Mouse (Mus musculus) hindbrain, embryonic 15.5 days (tissue): ENCODE results near the gene Mrgprg. TPM values are rescaled to one million over a fixed set of nuclear protein-coding genes. Genes with fewer than 3 reads are reported as not detected.
A peak's percentile ranks its signal among the peaks of the same experiment; 100 is the strongest.

Experiments used
- ATAC-seq: fragments of 200-750 bp; cut with Nextera tagmentation; 2 replicates; pipeline ENCODE4 v1.8.0; 2017; ENCODE audit warnings: low read depth, moderate number of reproducible peaks, moderate TSS enrichment; ENCODE audit not compliant: low FRiP score
- H3K27ac ChIP-seq: fragments of 300-500 bp; sonication (generic); replicated peaks from 2 replicates; pipeline ENCODE4 v1.5.1; 2015; ENCODE audit warnings: mild to moderate bottlenecking, inconsistent platforms
- H3K27me3 ChIP-seq: fragments of 300-500 bp; sonication (generic); 2 replicates; pipeline ENCODE4 v1.6.1; 2015; ENCODE audit warnings: control low read depth, inconsistent platforms
- H3K36me3 ChIP-seq: fragments of 300-500 bp; sonication (generic); 2 replicates; pipeline ENCODE4 v1.6.1; 2015; ENCODE audit warnings: control low read depth, inconsistent platforms
- H3K4me1 ChIP-seq: fragments of 300-500 bp; sonication (generic); replicated peaks from 2 replicates; pipeline ENCODE4 v1.6.1; 2015; ENCODE audit warnings: control low read depth, inconsistent platforms
- H3K4me2 ChIP-seq: fragments of 300-500 bp; sonication (generic); 2 replicates; pipeline ENCODE4 v1.6.1; 2015; ENCODE audit warnings: moderate library complexity, mild to moderate bottlenecking, inconsistent platforms
- H3K4me3 ChIP-seq: fragments of 300-500 bp; sonication (generic); 2 replicates; pipeline ENCODE4 v1.5.1; 2015; ENCODE audit warnings: mild to moderate bottlenecking, inconsistent platforms
- H3K9ac ChIP-seq: fragments of 300-500 bp; sonication (generic); 2 replicates; pipeline ENCODE4 v1.6.1; 2015; ENCODE audit warnings: inconsistent platforms
- H3K9me3 ChIP-seq: fragments of 300-500 bp; sonication (generic); 2 replicates; pipeline ENCODE4 v1.6.1; 2016; ENCODE audit warnings: control low read depth, inconsistent platforms
- WGBS: fragments of 180-500 bp; shearing (Covaris S2); methylation state at CpG from one replicate; pipeline ENCODE4 v1.1.7; 2015; 5-methylcytosine and 5-hydroxymethylcytosine counted together
- polyA plus RNA-seq: library from polyadenylated mRNA; unstranded; fragments of >200 nt; fragmentation: Nextera tagmentation; extraction: Ambion mirVana; gene quantifications from 2 replicates; pipeline ENCODE4 v1.2.1, GENCODE M21; 2015

Gene Mrgprg
- polyA plus RNA-seq, 1 experiment from 2014 or later = not detected

DNA sequence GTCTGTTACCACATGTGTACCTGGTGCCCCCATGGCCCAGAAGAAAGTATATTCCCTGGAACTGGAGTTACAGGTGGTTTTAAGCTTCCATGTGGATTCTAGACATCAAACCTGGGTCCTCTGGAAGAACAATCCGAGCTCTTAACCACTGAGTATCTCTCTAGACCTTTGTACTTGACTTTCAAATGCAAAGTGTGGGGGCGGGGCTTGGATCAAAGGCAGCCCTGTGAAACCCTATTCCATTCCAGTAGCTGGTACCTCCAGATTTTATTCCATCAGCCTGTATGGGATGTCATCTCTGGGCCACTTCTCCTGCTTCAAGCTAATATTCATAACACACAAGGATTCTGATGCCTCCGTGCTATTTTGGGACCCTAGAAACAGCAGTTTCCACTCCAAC, 9.3 kb upstream of the Mrgprg start:
- Histone ChIP-seq H3K4me1 (no peaks in the 10 kb centered on the region), H3K27me3 (no peaks in the 10 kb centered on the region), H3K9me3 (no peaks in the 10 kb centered on the region), H3K4me2 (no peak overlapping the region), H3K36me3 (peaks cover 3% of the 10 kb centered on the region; the same call in 1 of the 2 replicates), H3K27ac (no peak overlapping the region), H3K9ac (no peak overlapping the region), H3K4me3 (no peak overlapping the region)
- ATAC-seq = no peak
- WGBS = 33% methylated on average over 3 of the region's 3 CpGs

DNA sequence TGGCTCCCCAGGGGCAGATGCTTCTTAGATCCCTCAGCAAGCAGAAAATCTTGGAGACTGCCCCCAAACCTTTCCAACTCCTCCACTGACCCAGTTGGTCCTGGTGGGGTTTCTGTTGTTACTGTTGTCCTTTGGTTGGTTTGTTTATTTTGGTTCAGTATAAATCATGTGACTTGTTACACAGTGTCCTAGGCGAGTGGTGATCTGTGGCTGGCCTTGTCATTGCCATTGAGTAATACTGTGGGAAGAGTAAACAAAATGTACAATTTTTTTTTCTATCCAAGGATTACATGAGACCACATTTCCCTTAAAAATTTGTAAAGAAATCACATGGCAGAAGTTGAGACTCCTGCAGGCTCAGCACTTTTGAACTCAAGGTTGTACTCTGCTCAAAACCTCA, 2.7 kb upstream of the Mrgprg start:
- H3K4me2 ChIP-seq = no peak overlapping the region
- ATAC-seq = no peak
- H3K27me3 ChIP-seq = peaks cover 7% of the 10 kb centered on the region; the same call in 1 of the 2 replicates
- no peaks in the 10 kb centered on the region for H3K36me3 ChIP-seq
- 64% methylated on average over 1 of the region's 1 CpGs for whole genome bisulfite sequencing
- H3K4me3 ChIP-seq = no peak overlapping the region
- no peaks in the 10 kb centered on the region for H3K9me3 ChIP-seq
- H3K9ac ChIP-seq = no peak overlapping the region
- H3K27ac ChIP-seq = no peak overlapping the region
- H3K4me1 ChIP-seq = no peaks in the 10 kb centered on the region

DNA sequence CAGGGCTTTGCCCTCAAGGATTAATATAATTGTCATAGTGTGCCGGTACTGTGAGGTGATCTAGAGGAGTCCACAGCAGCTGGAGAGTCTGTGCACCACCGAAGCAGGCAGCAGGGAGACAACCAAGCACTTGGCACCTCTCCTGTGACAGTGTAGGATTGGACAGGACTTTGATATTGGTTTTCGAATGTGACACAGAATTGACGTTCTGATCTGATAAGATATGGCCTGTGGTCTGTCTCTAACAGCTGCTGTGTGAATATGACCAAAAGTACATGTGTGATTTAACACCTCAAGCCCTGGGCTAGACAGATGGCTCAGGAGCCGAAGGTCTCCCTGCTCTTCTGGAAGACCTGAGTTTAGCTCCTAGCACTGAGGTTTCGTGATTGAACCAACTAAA, 1.5 kb upstream of the Mrgprg start:
- 81% methylated on average over 6 of the region's 6 CpGs for WGBS
- Histone ChIP-seq H3K4me3 (no peak overlapping the region), H3K4me1 (no peaks in the 10 kb centered on the region), H3K9me3 (no peaks in the 10 kb centered on the region), H3K27ac (no peak overlapping the region), H3K4me2 (no peak overlapping the region), H3K27me3 (peaks cover 9% of the 10 kb centered on the region; the same call in 1 of the 2 replicates), H3K9ac (no peak overlapping the region), H3K36me3 (no peaks in the 10 kb centered on the region)
- no peak for ATAC-seq

- ATAC-seq = no peak
- Histone ChIP-seq H3K9me3 (no peaks in the 10 kb centered on the region), H3K4me2 (no peak overlapping the region), H3K4me3 (no peak overlapping the region), H3K9ac (no peak overlapping the region), H3K36me3 (no peaks in the 10 kb centered on the region), H3K27me3 (peaks cover 9% of the 10 kb centered on the region; the same call in 1 of the 2 replicates), H3K27ac (no peak overlapping the region), H3K4me1 (no peaks in the 10 kb centered on the region)
- 80% methylated on average over 19 of the region's 19 CpGs for WGBS
Observed at GRCm38 (mm10) chr7:143764876-143765530, 1.8 kb downstream of the Mrgprg start.

DNA sequence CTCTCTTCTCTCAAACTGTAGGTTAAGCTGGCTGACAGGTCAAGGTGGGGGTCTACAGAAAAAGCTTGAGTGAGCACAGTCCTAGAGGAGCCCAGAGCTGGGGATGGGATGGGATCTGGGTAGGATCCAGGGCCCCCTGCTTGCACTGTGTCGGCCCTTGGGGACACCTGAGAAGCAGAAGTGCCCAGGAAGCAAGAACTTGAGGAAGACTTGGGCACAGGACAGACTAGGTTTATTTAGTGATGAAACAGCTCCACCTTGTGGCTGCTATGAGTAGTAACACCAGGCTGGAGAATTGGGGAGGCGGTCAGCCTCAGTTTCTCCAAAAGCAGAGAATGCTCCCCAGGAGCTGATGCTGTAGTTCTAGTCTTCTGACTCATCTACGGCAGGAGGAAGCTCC, 3.0 kb downstream of the Mrgprg start:
- H3K27me3 ChIP-seq = peaks cover 9% of the 10 kb centered on the region; the same call in 1 of the 2 replicates
- peak; percentile 66; the same call in 1 of the 2 replicates for ATAC-seq
- no peak overlapping the region for H3K4me2 ChIP-seq
- no peak overlapping the region for H3K4me3 ChIP-seq
- no peaks in the 10 kb centered on the region for H3K4me1 ChIP-seq
- H3K36me3 ChIP-seq = no peaks in the 10 kb centered on the region
- H3K27ac ChIP-seq = no peak overlapping the region
- WGBS = 26% methylated on average over 3 of the region's 3 CpGs
- no peaks in the 10 kb centered on the region for H3K9me3 ChIP-seq
- H3K9ac ChIP-seq = no peak overlapping the region

- Histone ChIP-seq H3K4me3 (no peak overlapping the region), H3K9ac (no peak overlapping the region), H3K27ac (no peak overlapping the region), H3K4me1 (peaks cover 13% of the 10 kb centered on the region), H3K36me3 (no peaks in the 10 kb centered on the region), H3K27me3 (peaks cover 13% of the 10 kb centered on the region), H3K9me3 (no peaks in the 10 kb centered on the region), H3K4me2 (no peak overlapping the region)
- no peak for ATAC-seq
- WGBS = 46% methylated on average over 3 of the region's 3 CpGs
Observed at GRCm38 (mm10) chr7:143758956-143759355, 7.8 kb downstream of the Mrgprg start.

- Histone ChIP-seq H3K4me3 (no peak overlapping the region), H3K4me2 (peak overlapping the region; percentile 94; the same call in 1 of the 2 replicates), H3K27me3 (peaks cover 13% of the 10 kb centered on the region), H3K9me3 (no peaks in the 10 kb centered on the region), H3K36me3 (no peaks in the 10 kb centered on the region), H3K27ac (no peak overlapping the region), H3K4me1 (peaks cover 13% of the 10 kb centered on the region), H3K9ac (no peak overlapping the region)
- WGBS = 76% methylated on average over 3 of the region's 3 CpGs
- ATAC-seq = no peak
Observed at GRCm38 (mm10) chr7:143757696-143758095, 9.1 kb downstream of the Mrgprg start.

DNA sequence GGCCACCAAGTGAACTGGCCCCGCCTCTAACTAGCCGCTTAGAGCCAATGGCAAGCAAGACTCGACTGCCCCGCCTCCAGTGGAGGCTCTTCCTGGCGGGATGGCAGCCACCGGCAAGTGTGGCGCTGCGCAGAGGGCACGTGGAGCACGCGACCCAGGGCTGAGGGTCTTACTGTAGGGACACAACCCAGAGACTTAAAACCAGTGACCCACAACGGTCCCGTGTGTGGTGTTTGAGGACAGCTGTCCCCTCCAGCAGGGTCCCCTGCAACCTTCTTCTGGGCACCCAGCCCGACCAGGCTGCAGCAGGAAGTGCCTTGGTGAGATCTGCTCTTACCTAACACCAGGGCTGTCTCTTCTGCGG, 9.8 kb downstream of the Mrgprg start:
- H3K4me2 ChIP-seq = peak overlapping the region; percentile 94
- peak overlapping the region; percentile 40 for H3K4me3 ChIP-seq
- H3K9ac ChIP-seq = peak overlapping the region; percentile 36; the same call in 1 of the 2 replicates
- 7% methylated on average over 15 of the region's 15 CpGs for WGBS
- ATAC-seq = peak; percentile 87
- peaks cover 13% of the 10 kb centered on the region for H3K27me3 ChIP-seq
- no peak overlapping the region for H3K27ac ChIP-seq
- no peaks in the 10 kb centered on the region for H3K9me3 ChIP-seq
- H3K4me1 ChIP-seq = peaks cover 13% of the 10 kb centered on the region
- H3K36me3 ChIP-seq = no peaks in the 10 kb centered on the region

DNA sequence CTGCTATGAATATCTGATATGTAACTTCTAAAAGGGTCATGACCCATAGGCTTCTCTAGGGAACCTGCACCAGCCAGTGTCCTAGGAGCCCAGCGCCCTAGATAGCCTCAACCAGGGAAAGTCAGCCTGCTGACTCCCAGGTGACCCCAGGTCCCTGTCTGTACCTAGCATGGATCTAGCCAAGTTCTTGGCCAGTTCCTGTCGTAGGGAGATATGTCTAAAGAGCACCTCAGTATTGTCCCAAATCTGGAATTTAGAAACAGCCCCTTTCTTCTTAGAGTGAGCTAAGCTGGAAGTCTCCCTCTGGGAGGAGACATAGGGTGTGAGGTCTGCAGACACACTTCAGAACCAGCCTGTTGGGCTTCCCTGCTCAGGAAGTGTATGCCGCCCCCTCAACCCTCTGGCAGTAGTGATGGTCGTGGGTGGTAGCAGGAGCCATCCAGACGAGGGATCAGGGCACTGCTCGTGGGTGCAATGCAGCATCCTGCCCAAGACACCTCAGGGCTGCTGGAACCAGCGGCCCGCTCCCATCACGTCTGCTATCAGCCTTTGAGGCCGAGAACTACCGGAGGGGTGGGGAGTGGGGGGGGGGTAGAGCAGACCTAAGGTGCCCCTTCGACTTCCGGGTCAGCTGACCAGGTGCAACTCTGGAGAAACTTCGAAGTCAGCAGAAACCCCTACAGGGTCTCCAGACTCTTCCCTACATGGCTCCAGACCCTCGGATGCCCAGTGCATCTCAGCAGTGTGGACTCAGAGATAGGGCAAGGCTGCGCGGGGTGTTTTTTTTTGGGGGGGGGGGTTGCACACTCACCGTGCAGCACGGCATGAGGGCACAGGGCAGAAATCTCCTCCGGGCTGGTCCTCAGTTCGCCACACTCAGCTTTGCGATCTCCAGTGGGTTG, 10.4 kb downstream of the Mrgprg start, which contains the start of gene Osbpl5:
Osbpl5 (minus strand) TSS at position 861 of the 902 bp plus-strand sequence.
- Histone ChIP-seq H3K27me3 (peaks cover 13% of the 10 kb centered on the region), H3K4me1 (peaks cover 13% of the 10 kb centered on the region), H3K36me3 (no peaks in the 10 kb centered on the region), H3K9ac (peak within 1 kb of the TSS; percentile 36; the same call in 1 of the 2 replicates), H3K4me2 (peak within 1 kb of the TSS; percentile 94), H3K4me3 (peak within 1 kb of the TSS; percentile 40), H3K27ac (no peak within 1 kb of the TSS), H3K9me3 (no peaks in the 10 kb centered on the region)
- ATAC-seq = 0 out of 2 replicates have a peak, but pooled peaks have one; percentile 6
- WGBS = 29% methylated on average over 22 of the region's 22 CpGs

- H3K27me3 ChIP-seq = peaks cover 13% of the 10 kb centered on the region
- ATAC-seq = no peak
- H3K4me2 ChIP-seq = no peak overlapping the region
- H3K4me1 ChIP-seq = peaks cover 13% of the 10 kb centered on the region
- WGBS = 75% methylated on average over 9 of the region's 9 CpGs
- no peak overlapping the region for H3K4me3 ChIP-seq
- no peak overlapping the region for H3K27ac ChIP-seq
- H3K9me3 ChIP-seq = no peaks in the 10 kb centered on the region
- no peak overlapping the region for H3K9ac ChIP-seq
- no peaks in the 10 kb centered on the region for H3K36me3 ChIP-seq
Observed at GRCm38 (mm10) chr7:143755357-143756124, 11.3 kb downstream of the Mrgprg start.

GRCm38 (mm10) chr7:143753990-143754715, 12.6 kb downstream of the Mrgprg start:
- no peak for ATAC-seq
- Histone ChIP-seq H3K27me3 (peaks cover 13% of the 10 kb centered on the region), H3K27ac (no peak overlapping the region), H3K4me1 (peaks cover 15% of the 10 kb centered on the region), H3K4me2 (no peak overlapping the region), H3K4me3 (no peak overlapping the region), H3K36me3 (no peaks in the 10 kb centered on the region), H3K9ac (no peak overlapping the region), H3K9me3 (no peaks in the 10 kb centered on the region)
- WGBS = 54% methylated on average over 5 of the region's 5 CpGs
